Mouse (Mus musculus) kidney, postnatal 0 days (tissue): Measurements from ENCODE around the gene Itsn2. TPM values are rescaled to one million over a fixed set of nuclear protein-coding genes. Genes with fewer than 3 reads are reported as not detected.

Experiments used
- ATAC-seq: fragments of 200-750 bp; cut with Nextera tagmentation; replicated peaks from 2 replicates; pipeline ENCODE4 v1.8.0; 2017; ENCODE audit warnings: low read depth, moderate number of reproducible peaks, moderate TSS enrichment, moderate library complexity; ENCODE audit not compliant: low FRiP score
- DNase-seq: peaks from one replicate; pipeline ENCODE4 v3.0.0-alpha.2; 2016; ENCODE audit warnings: low spot score
- H3K27ac ChIP-seq: fragments of 300-500 bp; sonication (generic); 2 replicates; pipeline ENCODE4 v1.5.1; 2014; ENCODE audit warnings: mild to moderate bottlenecking
- H3K27me3 ChIP-seq: fragments of 300-500 bp; sonication (generic); 2 replicates; pipeline ENCODE4 v1.6.1; 2014; ENCODE audit warnings: low read length, mixed read lengths; ENCODE audit not compliant: insufficient read depth
- H3K36me3 ChIP-seq: fragments of 300-500 bp; sonication (generic); 2 replicates; pipeline ENCODE4 v1.6.1; 2014; ENCODE audit warnings: low read length, mixed read lengths; ENCODE audit not compliant: insufficient read depth
- H3K4me1 ChIP-seq: fragments of 300-500 bp; sonication (generic); replicated peaks from 2 replicates; pipeline ENCODE4 v1.6.1; 2014; ENCODE audit warnings: antibody characterized with exemption, low read length, mixed read lengths; ENCODE audit not compliant: insufficient read depth
- H3K4me2 ChIP-seq: fragments of 300-500 bp; sonication (generic); 2 replicates; pipeline ENCODE4 v1.6.1; 2014; ENCODE audit warnings: mild to moderate bottlenecking, low read length, moderate library complexity, mixed read lengths
- H3K4me3 ChIP-seq: fragments of 300-500 bp; sonication (generic); replicated peaks from 2 replicates; pipeline ENCODE4 v1.5.1; 2014; ENCODE audit warnings: low read depth, low read length
- H3K9ac ChIP-seq: fragments of 300-500 bp; sonication (generic); 2 replicates; pipeline ENCODE4 v1.6.1; 2014; ENCODE audit warnings: low read depth, low read length
- H3K9me3 ChIP-seq: fragments of 300-500 bp; sonication (generic); replicated peaks from 2 replicates; pipeline ENCODE4 v1.6.1; 2016; ENCODE audit warnings: low read length, inconsistent platforms, mixed read lengths
- CTCF ChIP-seq: IDR thresholded peaks from 2 replicates; pipeline ENCODE4 v1.5.1; 2016; ENCODE audit warnings: antibody characterized with exemption, low read depth, mild to moderate bottlenecking, moderate library complexity
- WGBS: fragments of 180-500 bp; shearing (Covaris S2); extraction: QIAGEN DNeasy Blood & Tissue Kit; methylation state at CpG from one replicate; pipeline ENCODE4 v1.1.7; 2014; 5-methylcytosine and 5-hydroxymethylcytosine counted together
- polyA plus RNA-seq: library from polyadenylated mRNA; unstranded; fragments of >200 nt; fragmentation: Nextera tagmentation; extraction: Ambion mirVana; gene quantifications from 2 replicates; pipeline ENCODE4 v1.2.1, GENCODE M21; 2015

Itsn2 gene
- polyA plus RNA-seq, 1 experiment from 2014 or later = 35.7 TPM

GRCm38 (mm10) chr12:4574065-4574464, 18.4 kb upstream of the Itsn2 start:
- no peak overlapping the region for H3K27ac ChIP-seq
- no peak overlapping the region for H3K4me2 ChIP-seq
- H3K9ac ChIP-seq = no peak overlapping the region
- DNase-seq (no peak), ATAC-seq (no peak)
- WGBS = 71% methylated on average over 4 of the region's 4 CpGs
- TF ChIP-seq CTCF = no peak
- H3K4me1 ChIP-seq = no peaks in the 10 kb centered on the region
- no peaks in the 10 kb centered on the region for H3K9me3 ChIP-seq
- H3K4me3 ChIP-seq = no peak overlapping the region
- no peaks in the 10 kb centered on the region for H3K27me3 ChIP-seq
- H3K36me3 ChIP-seq = no peaks in the 10 kb centered on the region

- ATAC-seq (no peak; the same call in 1 of the 2 replicates), DNase-seq (peak; percentile 38)
- no peak for TF ChIP-seq CTCF
- H3K27me3 ChIP-seq = no peaks in the 10 kb centered on the region
- peak overlapping the region; percentile 25; the same call in 1 of the 2 replicates for H3K27ac ChIP-seq
- no peak overlapping the region for H3K4me2 ChIP-seq
- no peak overlapping the region for H3K9ac ChIP-seq
- H3K9me3 ChIP-seq = no peaks in the 10 kb centered on the region
- H3K4me3 ChIP-seq = no peak overlapping the region
- H3K36me3 ChIP-seq = no peaks in the 10 kb centered on the region
- no peaks in the 10 kb centered on the region for H3K4me1 ChIP-seq
Measured at GRCm38 (mm10) chr12:4582326-4582725, 10.1 kb upstream of the Itsn2 start.

GRCm38 (mm10) chr12:4587846-4588245, 4.6 kb upstream of the Itsn2 start:
- WGBS = 77% methylated on average over 2 of the region's 2 CpGs
- ATAC-seq = no peak
- no peak overlapping the region for H3K27ac ChIP-seq

GRCm38 (mm10) chr12:4588603-4589002, 3.8 kb upstream of the Itsn2 start:
- Histone ChIP-seq H3K4me2 (no peak overlapping the region), H3K27me3 (no peaks in the 10 kb centered on the region), H3K27ac (no peak overlapping the region), H3K4me1 (no peaks in the 10 kb centered on the region; the same call in 1 of the 2 replicates), H3K4me3 (no peak overlapping the region), H3K36me3 (no peaks in the 10 kb centered on the region), H3K9me3 (no peaks in the 10 kb centered on the region), H3K9ac (no peak overlapping the region)
- TF ChIP-seq CTCF = no peak
- WGBS = 47% methylated on average over 3 of the region's 3 CpGs
- peak; percentile 51 for DNase-seq
- peak; percentile 83 for ATAC-seq

More at GRCm38 (mm10) chr12:4587846-4588245, 4.6 kb upstream of the Itsn2 start:
- Histone ChIP-seq H3K9me3 (no peaks in the 10 kb centered on the region), H3K4me3 (no peak overlapping the region), H3K9ac (no peak overlapping the region), H3K4me1 (no peaks in the 10 kb centered on the region), H3K36me3 (no peaks in the 10 kb centered on the region), H3K27me3 (no peaks in the 10 kb centered on the region), H3K4me2 (no peak overlapping the region)
- no peak for TF ChIP-seq CTCF
- no peak for DNase-seq

- no peak overlapping the region; the same call in 1 of the 2 replicates for H3K9ac ChIP-seq
- no peaks in the 10 kb centered on the region for H3K27me3 ChIP-seq
- WGBS = 60% methylated on average over 6 of the region's 6 CpGs
- no peaks in the 10 kb centered on the region for H3K9me3 ChIP-seq
- no peaks in the 10 kb centered on the region for H3K36me3 ChIP-seq
- peak overlapping the region; percentile 81 for H3K4me2 ChIP-seq
- H3K4me1 ChIP-seq = peaks cover 12% of the 10 kb centered on the region
- H3K4me3 ChIP-seq = peak overlapping the region; percentile 88
- peak overlapping the region; percentile 95; the same call in 1 of the 2 replicates for H3K27ac ChIP-seq
- peak; percentile 43 for DNase-seq
- no peak for ATAC-seq
- TF ChIP-seq CTCF = peak; percentile 45
Measured at GRCm38 (mm10) chr12:4592025-4592424, 413 bp upstream of the Itsn2 start.

- WGBS = under 1% methylated on average over 70 of the region's 80 CpGs
- H3K36me3 ChIP-seq = no peaks in the 10 kb centered on the region
- no peaks in the 10 kb centered on the region for H3K9me3 ChIP-seq
- TF ChIP-seq CTCF = no peak
- H3K4me1 ChIP-seq = peaks cover 12% of the 10 kb centered on the region
- peak overlapping the region; percentile 96 for H3K9ac ChIP-seq
- DNase-seq (peak; percentile 41), ATAC-seq (peak; percentile 81)
- H3K27ac ChIP-seq = peak overlapping the region; percentile 95
- H3K4me2 ChIP-seq = peak overlapping the region; percentile 81
- peak overlapping the region; percentile 88 for H3K4me3 ChIP-seq
- H3K27me3 ChIP-seq = no peaks in the 10 kb centered on the region
Measured at GRCm38 (mm10) chr12:4593166-4593929, 910 bp downstream of the Itsn2 start.
